Mouse (Mus musculus): ENCODE results near the gene Olfr802. TPM values are rescaled to one million over a fixed set of nuclear protein-coding genes. Genes with fewer than 3 reads are reported as not detected.

The Olfr802 gene
- polyA plus RNA-seq (2015; fragmentation: Nextera tagmentation; extraction: Ambion mirVana) = not detected in 2 replicates

GRCm38 (mm10) chr10:129688069-129688468 is at the start of gene Olfr802:
Gene Olfr802 (minus strand): TSS chr10:129688169.
- Histone ChIP-seq H3K27me3 (replicated peaks) (no peaks in the 10 kb centered on the region), H3K9ac (no peak within 1 kb of the TSS), H3K36me3 (no peaks in the 10 kb centered on the region), H3K9me3 (no peaks in the 10 kb centered on the region), H3K4me3 (replicated peaks) (no peak within 1 kb of the TSS), H3K4me1 (no peaks in the 10 kb centered on the region), H3K4me2 (no peak within 1 kb of the TSS), H3K27ac (no peak within 1 kb of the TSS)
- WGBS = 26% methylated on average over 1 of the region's 1 CpGs
- no peak for ATAC-seq (ENCODE audit: insufficient read depth, low FRiP score, low read depth)

GRCm38 (mm10) chr10:129729275-129729674 is 41.3 kb upstream of the Olfr802 start, which contains the start of gene Olfr805:
Gene Olfr805 (minus strand): TSS chr10:129729375.
- no peaks in the 10 kb centered on the region for H3K36me3 ChIP-seq
- no peak within 1 kb of the TSS for H3K4me3 ChIP-seq (replicated peaks)
- WGBS = 96% methylated on average over 2 of the region's 2 CpGs
- H3K4me2 ChIP-seq = no peak within 1 kb of the TSS
- H3K9ac ChIP-seq = no peak within 1 kb of the TSS
- ATAC-seq (ENCODE audit: insufficient read depth, low FRiP score, low read depth) = no peak
- H3K9me3 ChIP-seq = no peaks in the 10 kb centered on the region
- no peaks in the 10 kb centered on the region for H3K27me3 ChIP-seq (replicated peaks)
- no peak within 1 kb of the TSS for H3K27ac ChIP-seq
- no peaks in the 10 kb centered on the region for H3K4me1 ChIP-seq

GRCm38 (mm10) chr10:129702910-129703309 is 14.9 kb upstream of the Olfr802 start, which contains the start of gene Olfr804:
Gene Olfr804 (plus strand): TSS chr10:129703210.
- no peak within 1 kb of the TSS for H3K4me3 ChIP-seq (replicated peaks)
- no peaks in the 10 kb centered on the region for H3K9me3 ChIP-seq
- ATAC-seq (ENCODE audit: insufficient read depth, low FRiP score, low read depth) = no peak

GRCm38 (mm10) chr10:129694186-129694585 is 6.2 kb upstream of the Olfr802 start, which contains the start of gene Olfr803:
Gene Olfr803 (minus strand): TSS chr10:129694286.
- Histone ChIP-seq H3K4me1 (no peaks in the 10 kb centered on the region), H3K36me3 (no peaks in the 10 kb centered on the region), H3K4me2 (no peak within 1 kb of the TSS), H3K27ac (no peak within 1 kb of the TSS), H3K27me3 (replicated peaks) (no peaks in the 10 kb centered on the region), H3K4me3 (replicated peaks) (no peak within 1 kb of the TSS), H3K9me3 (no peaks in the 10 kb centered on the region), H3K9ac (no peak within 1 kb of the TSS)
- no peak for ATAC-seq (ENCODE audit: insufficient read depth, low FRiP score, low read depth)
- WGBS = 86% methylated on average over 2 of the region's 2 CpGs

More at GRCm38 (mm10) chr10:129702910-129703309, 14.9 kb upstream of the Olfr802 start, which contains the start of gene Olfr804:
- Histone ChIP-seq H3K4me2 (no peak within 1 kb of the TSS), H3K4me1 (no peaks in the 10 kb centered on the region), H3K27ac (no peak within 1 kb of the TSS), H3K27me3 (replicated peaks) (no peaks in the 10 kb centered on the region), H3K9ac (no peak within 1 kb of the TSS), H3K36me3 (no peaks in the 10 kb centered on the region)

GRCm38 (mm10) chr10:129673765-129674164 is 14.2 kb downstream of the Olfr802 start, which contains the start of gene Olfr801:
Gene Olfr801 (minus strand): TSS chr10:129673865.
- no peaks in the 10 kb centered on the region for H3K4me1 ChIP-seq
- H3K27me3 ChIP-seq (replicated peaks) = no peaks in the 10 kb centered on the region
- H3K9ac ChIP-seq = no peak within 1 kb of the TSS
- no peaks in the 10 kb centered on the region for H3K36me3 ChIP-seq
- H3K4me2 ChIP-seq = no peak within 1 kb of the TSS
- WGBS = 49% methylated on average over 1 of the region's 1 CpGs
- no peak for ATAC-seq (ENCODE audit: insufficient read depth, low FRiP score, low read depth)
- no peak within 1 kb of the TSS for H3K4me3 ChIP-seq (replicated peaks)
- H3K9me3 ChIP-seq = no peaks in the 10 kb centered on the region
- no peak within 1 kb of the TSS for H3K27ac ChIP-seq

GRCm38 (mm10) chr10:129657394-129657793 is 30.6 kb downstream of the Olfr802 start, which contains the start of gene Olfr800:
Gene Olfr800 (plus strand): TSS chr10:129657694.
- Histone ChIP-seq H3K27me3 (replicated peaks) (no peaks in the 10 kb centered on the region), H3K9ac (no peak within 1 kb of the TSS), H3K4me3 (replicated peaks) (no peak within 1 kb of the TSS), H3K36me3 (no peaks in the 10 kb centered on the region), H3K27ac (no peak within 1 kb of the TSS), H3K4me1 (no peaks in the 10 kb centered on the region), H3K4me2 (no peak within 1 kb of the TSS), H3K9me3 (no peaks in the 10 kb centered on the region)
- ATAC-seq (ENCODE audit: insufficient read depth, low FRiP score, low read depth) = no peak

GRCm38 (mm10) chr10:129651763-129652162 is 36.2 kb downstream of the Olfr802 start:
- no peak overlapping the region for H3K4me3 ChIP-seq (replicated peaks)
- no peaks in the 10 kb centered on the region for H3K36me3 ChIP-seq
- H3K9ac ChIP-seq = no peak overlapping the region
- WGBS = 70% methylated on average over 1 of the region's 1 CpGs
- no peaks in the 10 kb centered on the region for H3K27me3 ChIP-seq (replicated peaks)
- no peak overlapping the region for H3K27ac ChIP-seq
- no peak overlapping the region for H3K4me2 ChIP-seq
- ATAC-seq (ENCODE audit: insufficient read depth, low FRiP score, low read depth) = no peak
- H3K4me1 ChIP-seq = no peaks in the 10 kb centered on the region
- H3K9me3 ChIP-seq = no peaks in the 10 kb centered on the region

GRCm38 (mm10) chr10:129637184-129637583 is 50.8 kb downstream of the Olfr802 start, which contains the start of gene Olfr799:
Gene Olfr799 (plus strand): TSS chr10:129637484.
- ATAC-seq (ENCODE audit: insufficient read depth, low FRiP score, low read depth) = no peak
- H3K4me1 ChIP-seq = no peaks in the 10 kb centered on the region

GRCm38 (mm10) chr10:129627834-129628233 is 60.1 kb downstream of the Olfr802 start, which contains the start of gene Olfr798:
Gene Olfr798 (minus strand): TSS chr10:129627934.
- H3K9me3 ChIP-seq = no peaks in the 10 kb centered on the region
- 79% methylated on average over 1 of the region's 1 CpGs for WGBS
- no peak for ATAC-seq (ENCODE audit: insufficient read depth, low FRiP score, low read depth)
- H3K4me1 ChIP-seq = no peaks in the 10 kb centered on the region
- no peak within 1 kb of the TSS for H3K4me2 ChIP-seq
- no peak within 1 kb of the TSS for H3K9ac ChIP-seq
- H3K27me3 ChIP-seq (replicated peaks) = no peaks in the 10 kb centered on the region
- H3K36me3 ChIP-seq = no peaks in the 10 kb centered on the region
- H3K27ac ChIP-seq = no peak within 1 kb of the TSS
- H3K4me3 ChIP-seq (replicated peaks) = no peak within 1 kb of the TSS

More at GRCm38 (mm10) chr10:129637184-129637583, 50.8 kb downstream of the Olfr802 start, which contains the start of gene Olfr799:
- Histone ChIP-seq H3K4me3 (replicated peaks) (no peak within 1 kb of the TSS), H3K4me2 (no peak within 1 kb of the TSS), H3K9me3 (no peaks in the 10 kb centered on the region), H3K9ac (no peak within 1 kb of the TSS), H3K27me3 (replicated peaks) (no peaks in the 10 kb centered on the region), H3K27ac (no peak within 1 kb of the TSS), H3K36me3 (no peaks in the 10 kb centered on the region)
- 24% methylated on average over 1 of the region's 1 CpGs for WGBS

Small RNA genes lying within 50 kb of the gene (microRNA-seq; reads per million reads assigned to microRNA genes)
- not detected for gene Gm24485

Other genes with a start within 250 kb of the Olfr802 start
- gene Olfr787, start 226.3 kb downstream of the Olfr802 start, polyA plus RNA-seq (2015; fragmentation: Nextera tagmentation; extraction: Ambion mirVana) = not detected in 2 replicates
- gene Olfr788, start 217.2 kb downstream of the Olfr802 start, polyA plus RNA-seq (2015; fragmentation: Nextera tagmentation; extraction: Ambion mirVana) = not detected in 2 replicates
- gene Olfr789, start 203.4 kb downstream of the Olfr802 start, polyA plus RNA-seq (2015; fragmentation: Nextera tagmentation; extraction: Ambion mirVana) = not detected in 2 replicates
- not detected in 2 replicates for gene Olfr790, start 189.7 kb downstream of the Olfr802 start, polyA plus RNA-seq (2015; fragmentation: Nextera tagmentation; extraction: Ambion mirVana)
- not detected in 2 replicates for gene Olfr791, start 166.4 kb downstream of the Olfr802 start, polyA plus RNA-seq (2015; fragmentation: Nextera tagmentation; extraction: Ambion mirVana)
- not detected in 2 replicates for gene Olfr792, start 149.0 kb downstream of the Olfr802 start, polyA plus RNA-seq (2015; fragmentation: Nextera tagmentation; extraction: Ambion mirVana)
- not detected in 2 replicates for gene Olfr794, start 120.5 kb downstream of the Olfr802 start, polyA plus RNA-seq (2015; fragmentation: Nextera tagmentation; extraction: Ambion mirVana)
- gene Olfr796, start 75.6 kb downstream of the Olfr802 start, polyA plus RNA-seq (2015; fragmentation: Nextera tagmentation; extraction: Ambion mirVana) = not detected in 2 replicates
- gene Olfr798, start 60.2 kb downstream of the Olfr802 start, polyA plus RNA-seq (2015; fragmentation: Nextera tagmentation; extraction: Ambion mirVana) = not detected in 2 replicates
- gene Olfr799, start 50.7 kb downstream of the Olfr802 start, polyA plus RNA-seq (2015; fragmentation: Nextera tagmentation; extraction: Ambion mirVana) = not detected in 2 replicates
- not detected in 2 replicates for gene Olfr800, start 30.5 kb downstream of the Olfr802 start, polyA plus RNA-seq (2015; fragmentation: Nextera tagmentation; extraction: Ambion mirVana)
- not detected in 2 replicates for gene Olfr801, start 14.3 kb downstream of the Olfr802 start, polyA plus RNA-seq (2015; fragmentation: Nextera tagmentation; extraction: Ambion mirVana)
- gene Olfr803, start 6.1 kb upstream of the Olfr802 start, polyA plus RNA-seq (2015; fragmentation: Nextera tagmentation; extraction: Ambion mirVana) = not detected in 2 replicates
- not detected in 2 replicates for gene Olfr804, start 15.0 kb upstream of the Olfr802 start, polyA plus RNA-seq (2015; fragmentation: Nextera tagmentation; extraction: Ambion mirVana)
- gene Olfr805, start 41.2 kb upstream of the Olfr802 start, polyA plus RNA-seq (2015; fragmentation: Nextera tagmentation; extraction: Ambion mirVana) = not detected in 2 replicates
- gene Olfr806, start 53.8 kb upstream of the Olfr802 start, polyA plus RNA-seq (2015; fragmentation: Nextera tagmentation; extraction: Ambion mirVana) = not detected in 2 replicates
- not detected in 2 replicates for gene Olfr807, start 69.6 kb upstream of the Olfr802 start, polyA plus RNA-seq (2015; fragmentation: Nextera tagmentation; extraction: Ambion mirVana)
- not detected in 2 replicates for gene Olfr808, start 77.3 kb upstream of the Olfr802 start, polyA plus RNA-seq (2015; fragmentation: Nextera tagmentation; extraction: Ambion mirVana)
- not detected in 2 replicates for gene Olfr809, start 86.5 kb upstream of the Olfr802 start, polyA plus RNA-seq (2015; fragmentation: Nextera tagmentation; extraction: Ambion mirVana)
- not detected in 2 replicates for gene Olfr810, start 106.7 kb upstream of the Olfr802 start, polyA plus RNA-seq (2015; fragmentation: Nextera tagmentation; extraction: Ambion mirVana)
- not detected in 2 replicates for gene Olfr811, start 116.2 kb upstream of the Olfr802 start, polyA plus RNA-seq (2015; fragmentation: Nextera tagmentation; extraction: Ambion mirVana)
- not detected in 2 replicates for gene Olfr812, start 157.9 kb upstream of the Olfr802 start, polyA plus RNA-seq (2015; fragmentation: Nextera tagmentation; extraction: Ambion mirVana)
- gene Olfr813, start 167.2 kb upstream of the Olfr802 start, polyA plus RNA-seq (2015; fragmentation: Nextera tagmentation; extraction: Ambion mirVana) = not detected in 2 replicates
- gene Olfr814, start 191.7 kb upstream of the Olfr802 start, polyA plus RNA-seq (2015; fragmentation: Nextera tagmentation; extraction: Ambion mirVana) = not detected in 2 replicates
- gene Olfr815, start 217.7 kb upstream of the Olfr802 start, polyA plus RNA-seq (2015; fragmentation: Nextera tagmentation; extraction: Ambion mirVana) = not detected in 2 replicates
- not detected in 2 replicates for gene Olfr816, start 227.4 kb upstream of the Olfr802 start, polyA plus RNA-seq (2015; fragmentation: Nextera tagmentation; extraction: Ambion mirVana)